ENCODE assay signal across 21 mouse cellular contexts in genomic region chr5:25671051-25671450, GRCm38 (mm10). TPM values are rescaled to one million over a fixed set of nuclear protein-coding genes. Genes with fewer than 3 reads are reported as not detected.
DNase-seq lines count a peak whose midpoint lies in the region; ATAC-seq and TF ChIP-seq lines count a peak whose summit lies in the region.
"Had no signal": no experiment of that assay in that cellular context is flagged by ENCODE, and none has a peak within 500 bp of the region (broad histone marks: within the 10 kb centered on the region; RNA-seq: fewer than 3 reads in every experiment).

No protein-coding gene starts in this region.

- peak overlapping the region; percentile 65 for H3K27ac ChIP-seq in ES-Bruce4 (ENCODE audit: insufficient read depth, low read length)
- H3K27ac ChIP-seq in embryonic facial prominence, embryonic 14.5 days (replicated peaks; ENCODE audit: low read depth, low read length), result 0 out of 2 replicates have a peak overlapping the region, but pooled peaks have one; percentile 2
- H3K27ac ChIP-seq in hindbrain, embryonic 16.5 days (ENCODE audit: low read depth, low read length), result no peak overlapping the region
- H3K27ac ChIP-seq: forebrain, embryonic 10.5 days; heart, embryonic 13.5 days; hindbrain, embryonic 15.5 days had no signal

- no peaks in the 10 kb centered on the region for H3K27me3 ChIP-seq in ES-Bruce4 (ENCODE audit: control insufficient read depth, insufficient read depth, low read length, poor library complexity, severe bottlenecking)
- H3K27me3 ChIP-seq in embryonic facial prominence, embryonic 14.5 days (replicated peaks; ENCODE audit: control insufficient read depth, insufficient read depth, low read length), result no peaks in the 10 kb centered on the region
- no peaks in the 10 kb centered on the region for H3K27me3 ChIP-seq in hindbrain, embryonic 16.5 days (replicated peaks; ENCODE audit: control insufficient read depth, insufficient read depth, low read length)
- H3K27me3 ChIP-seq: heart, embryonic 13.5 days; hindbrain, embryonic 15.5 days had no signal

- H3K9ac ChIP-seq in ES-Bruce4 (ENCODE audit: low read depth, poor library complexity, severe bottlenecking), result peak overlapping the region; percentile 13
- H3K9ac ChIP-seq in embryonic facial prominence, embryonic 14.5 days (ENCODE audit: low read depth, low read length), result no peak overlapping the region
- H3K9ac ChIP-seq in hindbrain, embryonic 16.5 days (ENCODE audit: low read depth, low read length), result no peak overlapping the region
- H3K9ac ChIP-seq: heart, embryonic 13.5 days; hindbrain, embryonic 15.5 days had no signal

- TF ChIP-seq CTCF in ES-Bruce4 (IDR thresholded peaks at IDR 0.05; ENCODE audit: low read depth, low read length), result no peak

- peaks cover 2% of the 10 kb centered on the region for H3K4me1 ChIP-seq in ES-Bruce4 (ENCODE audit: control insufficient read depth, insufficient read depth, low read length)
- H3K4me1 ChIP-seq in embryonic facial prominence, embryonic 14.5 days (ENCODE audit: control insufficient read depth, insufficient read depth, low read length), result peaks cover 4% of the 10 kb centered on the region; the same call in 1 of the 2 replicates
- H3K4me1 ChIP-seq in hindbrain, embryonic 16.5 days (ENCODE audit: control insufficient read depth, insufficient read depth, low read depth, low read length), result peaks cover 4% of the 10 kb centered on the region; the same call in 1 of the 2 replicates

- no peak for ATAC-seq in embryonic facial prominence, embryonic 14.5 days (ENCODE audit: low read depth)
- no peak for ATAC-seq in hindbrain, embryonic 16.5 days
- ATAC-seq: forebrain, embryonic 14.5 days; inflammation-experienced regulatory T-cells, adult 6 months had no signal

- no peak for TF ChIP-seq POLR2A in ES-Bruce4 (IDR thresholded peaks at IDR 0.05; ENCODE audit: insufficient read depth, low read length)

- H3K36me3 ChIP-seq in ES-Bruce4 (ENCODE audit: control insufficient read depth, insufficient read depth, low read length, poor library complexity, severe bottlenecking), result no peaks in the 10 kb centered on the region
- H3K36me3 ChIP-seq in embryonic facial prominence, embryonic 14.5 days (ENCODE audit: control insufficient read depth, insufficient read depth, low read length), result no peaks in the 10 kb centered on the region
- no peaks in the 10 kb centered on the region for H3K36me3 ChIP-seq in hindbrain, embryonic 16.5 days (ENCODE audit: control insufficient read depth, insufficient read depth, low read length)
- H3K36me3 ChIP-seq: heart, embryonic 13.5 days; hindbrain, embryonic 15.5 days had no signal

- 0 out of 2 replicates have a peak overlapping the region, but pooled peaks have one; percentile 42 for H3K4me2 ChIP-seq in embryonic facial prominence, embryonic 14.5 days (ENCODE audit: low read depth, low read length)
- H3K4me2 ChIP-seq in hindbrain, embryonic 16.5 days (ENCODE audit: low read length), result no peak overlapping the region
- H3K4me2 ChIP-seq: heart, embryonic 13.5 days; hindbrain, embryonic 15.5 days had no signal

- no peaks in the 10 kb centered on the region for H3K9me3 ChIP-seq in ES-Bruce4 (replicated peaks; ENCODE audit: control insufficient read depth, insufficient read depth, low read length, poor library complexity, severe bottlenecking)
- H3K9me3 ChIP-seq in embryonic facial prominence, embryonic 14.5 days (ENCODE audit: control insufficient read depth, low read length), result no peaks in the 10 kb centered on the region
- no peaks in the 10 kb centered on the region for H3K9me3 ChIP-seq in hindbrain, embryonic 16.5 days (ENCODE audit: control insufficient read depth, low read length)
- H3K9me3 ChIP-seq: forebrain, embryonic 10.5 days; heart, embryonic 13.5 days; hindbrain, embryonic 15.5 days had no signal

- WGBS in embryonic facial prominence, embryonic 14.5 days, result 42% methylated on average over 3 of the region's 3 CpGs
- WGBS in hindbrain, embryonic 16.5 days, result 48% methylated on average over 3 of the region's 3 CpGs

- TF ChIP-seq EP300 in ES-Bruce4 (IDR thresholded peaks at IDR 0.05; ENCODE audit: insufficient read depth, low read depth, low read length), result no peak

- DNase-seq in A20 (ENCODE audit: low read depth, low spot score), result peak; percentile 10
- DNase-seq in MN1 (ENCODE audit: low spot score), result peak; percentile 27
- DNase-seq in embryonic facial prominence, embryonic 14.5 days (ENCODE audit: low spot score), result no peak
- DNase-seq in thymus, postnatal 25 days, result no peak
- no peak for DNase-seq in layer of hippocampus, adult 9-10 months (ENCODE audit: low spot score)
- DNase-seq: adrenal gland, adult 2 months; adrenal gland, postnatal 36 days; cerebellum, adult 2 months; cerebellum, postnatal 10 days; gastrocnemius, postnatal 36 days; heart, adult 11 months; heart, postnatal 36 days; kidney, adult 2 months had no signal

- H3K4me3 ChIP-seq in ES-Bruce4 (ENCODE audit: low read depth, low read length), result peak overlapping the region; percentile 50
- no peak overlapping the region for H3K4me3 ChIP-seq in embryonic facial prominence, embryonic 14.5 days (ENCODE audit: low read depth, low read length)
- H3K4me3 ChIP-seq in hindbrain, embryonic 16.5 days (ENCODE audit: low read length), result no peak overlapping the region
- H3K4me3 ChIP-seq: erythroblast, embryonic 14.5 days; forebrain, embryonic 10.5 days; heart, embryonic 13.5 days; hindbrain, embryonic 15.5 days had no signal

RNA-seq across cellular contexts. Expression of gene Xrcc2, which starts 34.6 kb away (rescaled TPM):
- polyA plus RNA-seq in ES-Bruce4 (2011; ENCODE audit: insufficient read depth, insufficient read length, low read depth, missing spikeins), result 19.0 and 22.1 TPM in 2 replicates
- polyA plus RNA-seq in embryonic facial prominence, embryonic 14.5 days (2014; fragmentation: Nextera tagmentation; extraction: Ambion mirVana), result 3.6 and 4.1 TPM in 2 replicates
- polyA plus RNA-seq in hindbrain, embryonic 16.5 days (2015; fragmentation: Nextera tagmentation; extraction: Ambion mirVana), result 4.1 and 5.5 TPM in 2 replicates

Comparison
In these comparisons a context has a peak if more than half of its experiments do, and no peak if none do; other contexts are left out.
1. DNase-seq: peak in A20 (single experiment) and MN1 (single experiment); none in embryonic facial prominence, embryonic 14.5 days (single experiment), thymus, postnatal 25 days (single experiment) and layer of hippocampus, adult 9-10 months (single experiment).